Mouse (Mus musculus) adrenal gland (tissue): ENCODE results near the gene Chid1.

ENCODE experiments used
- intact Hi-C: fragments of 180-260 bp; cut with DNase I; formaldehyde crosslinking; loops from one replicate; pipeline ENCODE4 v1.15.1; 2025

Chid1 gene

DNA sequence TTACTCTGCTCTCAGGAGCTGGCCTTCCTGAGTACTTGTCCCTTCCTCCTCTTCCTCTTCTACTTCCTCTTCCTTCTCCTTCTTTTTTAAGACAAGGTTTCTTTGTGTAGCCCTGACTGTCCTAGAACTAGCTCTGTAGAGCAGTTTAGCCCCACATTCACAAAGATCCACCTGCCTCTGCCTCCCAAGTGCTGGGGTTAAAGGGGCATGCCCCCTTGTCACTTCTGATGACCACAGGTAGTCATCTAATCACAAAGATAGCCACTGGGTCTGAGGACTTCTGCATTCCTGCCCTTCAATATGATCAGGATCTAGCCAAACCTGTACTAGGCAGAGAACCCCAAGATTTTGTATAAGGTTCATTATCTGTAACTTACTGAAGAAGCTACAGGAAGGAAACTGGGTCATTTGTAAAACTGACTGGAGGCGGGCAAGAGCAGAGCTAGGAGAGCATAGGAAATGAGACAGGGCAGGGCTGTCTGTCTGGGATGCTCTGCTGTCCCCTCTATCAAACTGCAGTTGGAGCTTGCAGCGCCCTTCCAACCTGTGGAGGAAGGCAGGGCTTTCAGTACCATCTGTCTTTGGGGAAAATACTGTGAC is 20.2 kb upstream of the Chid1 start:
- intact Hi-C loops: no loop called here

DNA sequence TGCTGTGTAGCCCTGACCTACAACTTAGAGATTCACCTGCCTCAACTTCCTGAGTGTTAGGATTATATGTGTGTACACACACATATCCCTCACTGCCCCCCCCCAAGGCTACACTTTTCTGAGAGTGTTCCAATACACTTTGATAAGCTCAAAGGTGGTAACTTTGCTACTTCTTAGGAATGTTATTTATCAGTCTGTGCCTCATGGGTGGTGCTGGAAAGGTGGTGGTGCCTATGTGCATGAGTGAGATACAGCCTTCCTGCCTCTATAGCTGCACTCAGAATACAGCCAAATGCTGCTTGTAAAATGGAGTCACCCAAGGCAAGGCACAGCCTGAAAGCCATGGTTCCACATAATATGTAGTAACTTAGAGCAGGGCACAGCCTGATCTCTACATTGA is 19.3 kb upstream of the Chid1 start:
- intact Hi-C loops: no loop called here

DNA sequence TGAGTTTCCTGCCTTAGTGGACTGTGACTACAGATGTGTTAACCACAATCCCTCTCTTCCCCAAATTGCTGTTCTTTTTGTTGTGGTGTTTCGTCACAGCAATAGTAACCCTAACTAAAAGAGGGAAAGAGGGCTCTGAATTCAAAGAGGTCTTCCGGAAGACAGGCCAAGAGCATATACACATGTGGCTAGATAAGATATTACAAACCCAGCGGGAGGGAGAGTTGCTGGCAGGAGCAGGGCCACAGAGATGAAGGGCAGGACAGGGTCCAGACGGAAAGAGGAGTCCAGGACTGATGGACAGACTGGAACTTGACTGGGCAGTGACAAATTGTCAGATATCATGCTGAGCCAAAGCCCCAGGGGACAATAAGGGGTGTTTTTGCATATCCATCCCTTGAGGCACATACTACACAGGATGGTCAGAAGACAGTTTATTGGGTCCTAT is 18.7 kb upstream of the Chid1 start:
- intact Hi-C loops: no loop called here

DNA sequence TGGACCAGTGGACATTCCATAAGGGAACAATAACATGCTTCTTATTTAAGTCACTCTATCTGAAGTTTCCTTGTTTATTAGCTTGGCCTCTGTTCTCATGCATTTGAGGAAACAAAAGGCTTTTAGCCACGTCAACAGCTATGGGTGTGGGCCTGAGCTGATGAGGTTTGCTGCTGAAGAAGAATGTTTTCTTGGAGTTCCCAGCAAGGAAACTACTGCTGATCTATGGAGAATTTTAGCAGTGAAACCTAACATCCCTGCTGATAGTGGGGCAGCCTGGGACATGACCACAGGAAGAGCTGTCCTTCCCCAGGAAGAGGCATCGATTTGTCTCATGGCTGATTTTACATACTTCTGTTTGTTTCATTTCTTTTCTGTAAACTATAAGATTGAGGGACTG is 10.8 kb upstream of the Chid1 start:
- intact Hi-C loops: no loop called here

DNA sequence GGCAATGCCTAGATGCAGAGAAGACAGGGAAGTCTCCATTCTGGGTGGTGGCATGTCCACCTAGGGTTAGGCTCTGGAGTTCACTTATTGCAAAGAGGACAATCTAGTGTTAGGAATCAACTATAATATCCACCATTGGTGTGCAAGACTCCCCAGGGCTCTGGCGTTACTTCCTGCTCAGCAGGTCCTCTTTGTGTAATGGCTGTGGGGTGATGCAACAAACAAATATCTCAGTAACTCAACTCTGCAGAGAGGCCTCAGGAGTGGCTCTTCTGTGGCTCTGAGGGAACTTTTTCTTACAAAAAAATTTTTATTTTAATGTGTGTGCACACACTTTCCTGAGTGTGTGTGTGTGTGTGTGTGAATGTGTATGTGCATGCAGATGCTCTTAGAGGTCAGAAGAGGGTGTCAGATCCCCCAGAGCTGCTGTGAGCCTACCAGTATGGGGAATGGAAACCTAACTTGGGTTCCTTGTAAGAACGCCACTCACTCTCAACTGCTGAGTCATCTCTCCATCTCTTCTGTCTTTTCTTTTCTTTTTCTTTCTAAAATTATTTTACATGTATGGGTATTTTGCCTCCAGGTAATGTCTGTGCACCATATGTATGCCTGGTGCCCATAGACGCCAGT is 9.9 kb upstream of the Chid1 start:
- intact Hi-C loops: no loop called here

DNA sequence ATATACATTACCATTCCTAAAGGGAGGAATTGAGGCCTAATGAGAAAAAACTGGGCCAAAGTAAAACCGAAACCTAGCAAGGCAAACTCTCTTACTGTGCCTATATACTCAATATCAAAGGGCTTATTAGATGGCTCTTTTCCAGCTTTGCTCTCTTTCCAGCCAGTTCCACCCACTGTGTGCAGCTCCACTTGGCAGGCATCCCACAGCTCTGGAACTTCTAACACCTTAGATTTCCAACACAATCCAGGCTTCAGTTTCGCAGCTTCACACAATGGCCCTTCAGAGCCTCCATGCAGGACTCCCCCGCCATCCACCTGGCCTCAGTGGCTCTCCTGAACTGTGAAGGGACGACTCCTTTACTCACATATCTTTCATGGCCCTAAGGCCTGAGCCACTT is 5.0 kb upstream of the Chid1 start:
- intact Hi-C loops: loop anchor here (5.0 kb wide), 1 partner anchor 63 kb away; no protein-coding TSS in a partner anchor

DNA sequence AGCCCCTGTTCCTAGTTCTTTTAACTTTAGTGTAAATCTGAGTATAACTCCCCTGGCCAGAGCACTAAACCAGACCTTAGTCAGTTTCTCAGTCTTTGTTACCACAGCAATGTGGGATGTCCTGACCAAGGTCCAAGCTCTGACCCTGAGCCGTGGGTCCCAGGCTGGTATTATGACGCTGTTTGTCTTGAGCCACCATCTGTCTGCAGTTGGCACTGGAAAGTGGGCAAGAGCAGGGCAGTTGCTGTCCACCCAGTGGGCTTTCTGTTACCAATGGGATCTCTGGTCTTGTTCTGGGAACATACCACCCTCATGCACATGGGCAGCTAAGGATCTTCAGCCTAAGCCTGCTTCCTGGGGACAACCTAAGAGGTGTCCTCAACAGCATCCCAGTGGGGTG is 2.9 kb upstream of the Chid1 start:
- intact Hi-C loops: loop anchor here (5.0 kb wide), 1 partner anchor 65 kb away; no protein-coding TSS in a partner anchor

DNA sequence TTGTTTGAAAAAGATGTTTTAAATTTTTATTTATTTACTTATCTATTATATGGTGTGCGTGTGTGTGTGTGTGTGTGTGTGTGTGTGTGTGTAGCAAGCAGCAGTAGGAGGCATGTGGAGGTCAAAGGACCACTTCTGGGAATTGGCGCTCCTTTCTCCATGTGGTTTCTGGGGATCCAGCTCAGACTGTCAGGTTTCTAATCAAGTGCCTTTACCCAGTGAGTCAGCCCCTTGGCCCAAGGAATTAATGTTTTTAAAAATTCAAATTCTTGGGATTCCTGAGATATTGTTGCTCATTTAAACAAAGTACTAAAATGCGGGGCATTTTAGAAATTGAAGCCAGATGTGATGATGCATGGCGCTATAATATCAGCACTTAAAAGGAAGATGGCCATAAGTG is 2.0 kb upstream of the Chid1 start:
- intact Hi-C loops: loop anchor here (5.0 kb wide), 1 partner anchor 66 kb away; no protein-coding TSS in a partner anchor

DNA sequence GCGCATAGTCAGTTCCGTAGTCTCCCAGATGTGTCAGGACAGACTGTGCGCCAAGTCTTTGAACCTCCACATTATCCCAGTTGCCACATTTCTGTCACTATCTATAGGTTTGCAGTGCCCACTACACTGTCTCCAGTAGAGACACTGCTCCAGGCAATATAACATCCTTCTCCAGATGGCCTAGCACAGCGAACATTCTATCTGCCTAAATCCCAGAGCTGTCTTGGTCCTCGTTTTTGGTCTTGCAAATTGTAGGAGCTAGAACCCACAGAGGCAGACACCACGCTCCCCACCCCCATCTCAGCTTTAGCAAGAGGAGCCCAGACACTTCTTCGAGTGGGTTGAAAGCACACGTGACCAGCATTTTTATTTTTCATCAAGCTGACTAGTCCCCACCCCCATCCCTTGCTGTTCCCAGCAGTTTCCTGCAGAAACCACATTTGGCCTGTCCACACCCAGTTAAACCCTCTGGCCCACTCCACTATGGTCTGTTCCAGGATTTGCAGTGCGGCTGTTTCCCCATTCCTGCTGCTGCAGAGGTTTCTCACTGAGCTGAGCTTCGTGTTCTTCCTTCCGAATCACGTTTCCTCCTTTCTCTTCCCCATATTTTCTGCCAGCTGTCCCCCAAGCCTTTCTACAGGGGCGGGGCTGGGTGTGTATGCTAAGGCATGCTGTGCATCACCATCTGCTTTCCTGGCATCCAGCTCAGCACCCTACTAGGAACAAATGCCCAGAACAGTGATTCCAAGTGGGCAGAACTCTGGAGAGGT is 840 bp upstream of the Chid1 start:
- intact Hi-C loops: loop anchor here (5.0 kb wide), 1 partner anchor 67 kb away; no protein-coding TSS in a partner anchor

DNA sequence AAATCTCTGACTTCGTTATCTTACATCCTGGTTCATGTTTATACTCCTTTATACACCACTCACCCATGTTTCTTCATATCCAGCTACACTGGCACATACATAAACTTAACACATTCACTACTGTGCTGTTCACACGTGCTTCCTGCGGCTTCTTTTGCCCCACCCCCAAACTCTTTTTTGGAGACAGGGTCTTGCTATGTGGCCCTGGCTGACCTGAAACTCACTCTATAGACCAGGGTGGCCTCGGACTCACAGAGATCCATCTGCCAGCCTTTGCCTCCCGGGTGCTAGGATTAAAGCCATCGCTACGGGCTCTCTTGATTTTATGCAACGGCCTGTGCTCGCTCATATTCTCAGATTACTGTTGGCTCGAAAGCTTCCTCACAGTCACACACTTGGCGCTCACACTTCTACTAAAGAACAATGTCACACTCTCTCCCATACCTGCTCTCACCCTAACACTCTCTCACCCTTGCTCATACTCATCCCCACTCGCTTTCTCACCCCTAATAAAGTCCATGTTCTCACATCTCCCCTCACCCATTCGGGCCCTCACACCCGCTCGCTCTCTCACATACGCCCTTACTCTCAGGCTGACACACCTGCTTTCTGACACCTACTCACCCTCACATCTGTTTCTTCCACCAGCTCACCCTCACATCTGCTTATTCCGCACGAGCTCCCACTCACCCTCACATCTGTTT is 653 bp downstream of the Chid1 start:
- intact Hi-C loops: no loop called here

DNA sequence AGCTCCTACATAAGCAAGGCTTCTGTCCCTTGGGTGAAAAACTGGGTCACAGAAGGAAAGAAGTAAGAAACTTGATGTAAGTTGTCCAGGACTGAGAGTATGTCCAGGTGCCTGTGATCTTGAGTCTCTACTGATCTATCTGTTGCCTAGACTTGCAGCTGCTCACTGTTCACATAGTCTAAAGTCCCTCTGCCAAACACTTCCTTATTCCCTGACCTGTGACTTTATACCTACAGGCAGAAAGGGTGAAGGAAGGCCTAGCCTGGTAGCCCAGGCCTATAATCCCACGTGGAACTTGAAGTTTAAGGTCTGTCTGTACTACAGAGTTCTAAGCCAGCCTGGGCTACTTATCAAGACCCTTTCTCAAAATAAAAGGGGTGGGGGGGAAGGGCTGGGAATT is 4.1 kb downstream of the Chid1 start:
- intact Hi-C loops: no loop called here

DNA sequence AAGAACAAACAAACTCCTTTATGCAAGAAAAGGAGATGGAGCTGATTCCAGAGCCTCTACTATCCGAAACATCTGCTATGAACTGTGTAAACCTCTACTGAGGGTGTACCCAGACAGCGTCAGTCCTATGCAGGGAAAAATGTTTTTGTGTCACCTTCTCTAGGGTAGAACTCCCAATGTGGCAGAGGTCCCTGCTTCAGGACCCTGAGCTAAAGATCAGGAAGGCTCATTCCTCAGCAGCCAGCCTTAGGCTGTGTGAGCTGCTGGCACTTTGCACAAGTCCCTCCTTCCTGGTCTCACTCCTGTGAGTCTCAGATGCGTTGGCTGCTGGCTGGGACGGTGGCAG is 14.1 kb downstream of the Chid1 start:
- intact Hi-C loops: loop anchor here (1.0 to 5.0 kb wide), 3 partner anchors 45 to 142 kb away; no protein-coding TSS in a partner anchor

DNA sequence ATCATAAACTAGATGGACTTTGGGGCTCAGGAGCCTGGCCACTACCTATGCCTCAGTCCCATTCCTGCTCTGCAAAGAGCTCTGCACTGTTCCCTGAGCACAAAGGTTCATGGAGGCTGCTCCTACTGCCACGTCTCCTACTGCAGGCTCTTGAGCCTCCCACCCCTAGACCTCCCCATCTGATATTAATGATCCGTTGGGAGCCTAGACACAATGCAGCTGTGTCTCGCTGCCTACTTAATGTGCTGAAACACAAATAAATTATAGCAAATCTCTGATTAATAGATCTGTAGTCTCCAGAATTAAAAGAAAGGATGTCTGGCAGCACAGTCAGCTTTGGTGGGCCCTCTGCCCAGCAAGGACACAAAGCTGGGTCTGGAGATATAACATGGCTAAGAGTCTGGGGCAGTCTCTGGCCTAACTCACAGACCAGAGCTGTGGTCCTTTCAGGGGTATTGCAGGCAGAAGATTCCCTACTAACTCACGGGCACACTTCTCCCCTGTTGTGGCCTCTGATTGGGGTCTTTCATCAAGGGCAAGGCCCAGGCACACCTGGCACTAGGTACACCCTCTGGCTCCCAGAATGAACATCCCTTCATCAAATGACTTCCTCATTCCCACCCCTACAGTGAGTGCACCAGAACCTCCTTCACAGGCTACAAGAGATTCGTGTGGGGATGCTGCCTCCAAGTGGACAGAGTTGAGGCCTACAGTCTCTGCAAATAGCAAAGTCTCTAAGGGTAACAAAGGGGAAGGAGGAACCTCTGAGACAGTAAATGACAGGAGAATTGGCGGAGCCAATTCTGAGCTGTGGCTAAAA is 14.7 kb downstream of the Chid1 start:
- intact Hi-C loops: loop anchor here (1.0 to 5.0 kb wide), 3 partner anchors 45 to 142 kb away; no protein-coding TSS in a partner anchor

DNA sequence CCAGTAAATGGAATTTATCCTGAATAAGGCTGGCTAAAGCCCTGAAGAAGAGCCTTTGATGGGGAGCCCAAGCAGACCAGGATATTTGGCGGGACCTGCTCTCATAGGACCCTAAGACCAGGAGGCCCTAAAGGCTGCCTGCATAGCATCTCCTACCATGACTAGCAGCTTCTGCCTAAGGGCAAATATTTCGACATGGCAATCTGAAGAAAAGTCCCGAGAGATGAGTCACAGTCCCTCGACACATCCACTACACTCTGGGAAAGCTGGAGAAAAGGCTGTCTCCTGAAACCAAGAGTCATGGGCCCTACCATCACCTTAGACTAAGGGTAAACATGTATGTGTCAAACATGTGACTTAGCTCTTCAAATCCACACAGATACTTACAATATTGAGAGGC is 15.4 kb downstream of the Chid1 start:
- intact Hi-C loops: no loop called here

DNA sequence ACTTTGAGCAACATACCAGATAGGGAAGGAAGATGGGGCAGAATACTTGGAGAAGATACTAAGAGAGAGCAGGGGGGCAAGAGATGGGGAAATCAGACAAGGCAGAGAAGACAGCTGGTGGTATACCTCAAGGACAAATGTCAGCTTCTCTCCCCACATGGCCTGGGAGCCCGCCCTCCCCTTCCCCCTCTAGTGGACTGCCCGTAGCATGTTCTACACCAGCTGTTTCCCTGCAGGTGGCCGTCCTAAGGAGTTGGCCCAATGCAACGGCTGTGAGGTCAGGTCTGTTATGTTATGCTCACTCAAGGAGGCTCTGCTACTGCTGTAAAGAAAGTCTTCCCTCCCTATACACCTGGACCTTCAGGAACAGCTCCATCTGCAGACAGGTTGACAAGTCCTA is 16.6 kb downstream of the Chid1 start:
- intact Hi-C loops: no loop called here

DNA sequence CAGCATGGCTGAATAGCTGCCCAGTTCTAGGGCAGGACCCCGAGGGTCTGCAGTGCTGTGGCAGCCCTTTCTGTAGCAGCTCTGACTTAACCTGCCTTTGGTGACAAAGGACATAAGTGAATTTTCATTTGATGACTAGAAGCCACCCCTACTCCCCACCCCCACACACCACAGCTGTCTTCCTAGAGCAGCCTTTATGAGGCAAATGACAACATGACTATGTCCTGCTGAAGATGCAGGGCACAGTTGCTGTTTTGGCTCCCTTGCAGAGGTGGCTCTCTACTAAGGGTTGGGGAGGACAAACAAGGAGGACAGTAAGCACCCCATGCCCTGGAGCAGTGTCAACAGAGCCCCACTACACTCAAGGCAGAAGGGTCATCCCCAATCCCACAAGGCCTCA is 19.9 kb downstream of the Chid1 start:
- intact Hi-C loops: no loop called here

DNA sequence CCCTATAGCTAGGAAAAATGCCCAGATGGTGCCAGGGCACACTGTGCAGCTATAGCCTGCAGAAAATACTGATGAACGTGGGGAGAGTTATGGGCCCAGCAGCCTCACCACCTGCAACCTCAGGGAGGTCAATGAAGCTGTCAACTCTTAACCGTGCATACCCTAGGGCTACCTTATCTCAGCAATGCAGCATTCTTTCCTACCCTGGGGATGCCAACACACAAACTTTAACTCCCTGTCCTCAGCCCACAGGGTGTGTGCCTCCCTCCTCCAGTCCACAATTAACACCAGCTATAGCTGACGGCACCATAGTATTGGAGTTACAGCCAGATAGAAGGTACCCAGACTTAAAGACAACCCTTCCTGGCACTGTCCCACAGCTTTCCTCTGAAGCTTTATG is 20.7 kb downstream of the Chid1 start:
- intact Hi-C loops: no loop called here

DNA sequence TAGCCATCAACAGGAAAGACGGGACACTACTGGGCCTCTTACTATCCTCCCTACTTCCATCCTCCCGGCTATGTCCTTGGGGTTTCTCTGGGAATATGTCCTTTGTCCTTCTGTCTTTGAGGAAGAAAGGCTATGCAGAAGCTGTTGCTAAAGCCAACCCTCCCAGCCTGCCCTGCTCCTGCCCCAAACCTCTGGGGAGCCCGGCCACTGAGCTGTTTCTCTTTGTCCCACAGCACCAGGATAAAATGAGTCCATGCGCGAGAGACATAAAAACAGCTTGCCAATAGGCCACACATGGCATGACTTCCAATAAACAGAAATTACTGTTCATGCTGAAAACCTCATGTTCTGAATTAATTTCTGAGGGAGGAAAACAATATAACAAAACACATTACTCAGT is 21.4 kb downstream of the Chid1 start:
- intact Hi-C loops: no loop called here

DNA sequence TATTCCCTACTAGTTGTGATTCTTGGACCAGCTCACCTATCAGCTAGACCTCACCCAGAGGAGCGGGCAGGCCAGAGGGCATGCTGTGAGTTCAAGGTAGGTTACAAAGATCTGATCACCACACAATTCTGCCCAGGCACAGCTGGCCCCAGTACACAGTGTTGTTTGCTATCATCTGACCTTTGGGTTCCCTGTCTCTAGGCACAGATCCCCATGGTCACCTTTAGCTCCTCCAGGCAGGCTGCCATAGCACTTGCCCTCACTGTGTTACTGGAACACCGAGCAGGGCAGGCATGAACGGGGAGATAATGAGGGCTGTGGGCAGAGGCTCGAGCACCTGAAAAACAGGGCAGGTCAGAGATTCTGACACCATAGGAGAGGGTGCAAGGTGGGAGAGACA is 22.0 kb downstream of the Chid1 start:
- intact Hi-C loops: no loop called here

DNA sequence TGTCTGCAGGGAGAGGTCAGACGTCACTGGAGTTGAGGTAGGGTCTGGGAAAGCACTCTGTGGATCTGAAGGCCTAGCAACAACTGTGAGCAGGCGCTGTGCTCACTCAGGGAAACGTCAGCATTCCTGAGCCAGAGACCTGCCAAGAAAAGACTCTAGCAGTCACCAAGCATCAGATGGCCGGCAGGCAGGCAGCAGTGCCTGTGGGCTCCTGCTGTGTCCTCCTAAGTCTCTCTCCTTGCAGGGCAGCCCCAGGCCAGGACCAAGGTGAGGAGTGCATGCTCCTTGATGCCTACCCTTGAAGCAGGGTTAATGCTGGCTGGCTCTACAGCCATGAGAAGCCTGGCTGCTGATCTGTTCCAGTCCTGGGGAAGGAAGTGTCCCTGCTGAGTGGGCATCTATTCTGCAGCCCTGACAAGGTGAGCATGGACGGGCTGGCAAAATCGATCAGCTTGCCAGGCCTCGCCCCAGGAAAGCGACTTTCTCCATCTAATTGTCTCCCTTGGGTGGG is 28.9 kb downstream of the Chid1 start:
- intact Hi-C loops: no loop called here

DNA sequence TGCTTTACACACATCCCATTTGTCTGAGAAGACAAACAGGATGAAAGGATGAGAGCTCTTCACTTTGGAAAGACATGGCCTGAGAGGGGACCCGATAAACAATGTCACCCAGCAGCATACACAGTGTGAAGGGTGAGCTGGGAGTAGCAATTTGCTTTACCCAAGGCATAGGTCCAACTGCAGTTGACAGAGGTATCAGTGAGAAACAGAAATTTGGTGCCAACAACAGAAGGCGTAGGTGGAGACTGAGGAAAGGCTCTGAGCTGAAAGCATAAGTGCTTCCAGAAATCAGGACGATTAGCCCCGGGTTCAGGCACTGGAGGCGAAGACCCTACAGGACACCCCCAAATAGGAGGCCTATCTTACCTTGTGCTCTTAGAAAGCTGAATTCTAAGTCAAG is 29.5 kb downstream of the Chid1 start:
- intact Hi-C loops: no loop called here
